Mouse (Mus musculus) ES-Bruce4 (cell line): ENCODE results near the gene Disp1. TPM values are rescaled to one million over a fixed set of nuclear protein-coding genes. Genes with fewer than 3 reads are reported as not detected.

ENCODE experiments used
- H3K27ac ChIP-seq: 2 replicates; pipeline ENCODE4 v1.5.1; 2012; ENCODE audit warnings: low read length, inconsistent platforms; ENCODE audit not compliant: insufficient read depth
- H3K27me3 ChIP-seq: 2 replicates; pipeline ENCODE4 v1.6.1; 2012; ENCODE audit warnings: mild to moderate bottlenecking, low read length, inconsistent platforms; ENCODE audit not compliant: control insufficient read depth, poor library complexity, insufficient read depth, severe bottlenecking
- H3K36me3 ChIP-seq: 2 replicates; pipeline ENCODE4 v1.6.1; 2012; ENCODE audit warnings: inconsistent platforms, mild to moderate bottlenecking, low read length, moderate library complexity; ENCODE audit not compliant: control insufficient read depth, poor library complexity, insufficient read depth, severe bottlenecking
- H3K4me1 ChIP-seq: one replicate; pipeline ENCODE4 v1.8.1; 2011; ENCODE audit warnings: low read length; ENCODE audit not compliant: control insufficient read depth, insufficient read depth
- H3K4me3 ChIP-seq: 2 replicates; pipeline ENCODE4 v1.5.1; 2011; ENCODE audit warnings: low read depth, mild to moderate bottlenecking, low read length
- H3K9ac ChIP-seq: 2 replicates; pipeline ENCODE4 v1.6.1; 2012; ENCODE audit warnings: low read depth, mild to moderate bottlenecking, inconsistent platforms; ENCODE audit not compliant: poor library complexity, severe bottlenecking
- H3K9me3 ChIP-seq: replicated peaks from 2 replicates; pipeline ENCODE4 v1.6.1; 2012; ENCODE audit warnings: mild to moderate bottlenecking, low read length, inconsistent platforms; ENCODE audit not compliant: control insufficient read depth, poor library complexity, insufficient read depth, severe bottlenecking
- CTCF ChIP-seq: IDR thresholded peaks from one replicate; pipeline ENCODE4 v1.8.1; 2011; ENCODE audit warnings: low read depth, low read length
- EP300 ChIP-seq: IDR thresholded peaks from 2 replicates; pipeline ENCODE4 v1.6.1; 2011; ENCODE audit warnings: low read depth, low read length; ENCODE audit not compliant: insufficient read depth
- POLR2A ChIP-seq: IDR thresholded peaks from one replicate; pipeline ENCODE4 v1.8.1; 2011; ENCODE audit warnings: low read length; ENCODE audit not compliant: insufficient read depth
- polyA plus RNA-seq: library from polyadenylated mRNA; stranded (reverse); fragments of >200 nt; gene quantifications from 2 replicates; pipeline ENCODE4 v1.2.4, GENCODE M21; 2011; ENCODE audit warnings: low read depth; ENCODE audit not compliant: missing spikeins, insufficient read depth, insufficient read length

The Disp1 gene
- polyA plus RNA-seq, 1 experiment, result 9.5 TPM

DNA sequence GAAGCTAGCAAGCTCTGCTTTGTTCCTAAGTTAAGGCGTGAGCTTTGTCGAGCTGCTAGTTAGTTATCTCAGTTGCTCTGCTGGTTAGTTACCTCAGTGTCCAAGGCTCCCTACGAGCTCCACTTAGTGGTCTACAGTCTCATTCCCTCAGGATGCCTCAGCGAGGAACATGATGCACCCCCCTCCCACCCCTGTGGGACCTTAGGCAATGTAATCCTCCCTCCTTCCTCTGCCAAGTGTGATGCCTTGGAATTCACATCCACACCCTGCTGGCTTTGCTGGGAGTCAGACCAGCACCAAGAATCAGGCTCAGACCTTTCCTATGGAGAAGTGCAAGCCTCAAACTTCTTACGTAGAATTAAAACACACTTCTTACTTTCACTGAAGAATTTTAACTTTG is 65.7 kb downstream of the Disp1 start:
- no peak for TF ChIP-seq CTCF
- no peak for TF ChIP-seq EP300
- TF ChIP-seq POLR2A, result no peak
- H3K36me3 ChIP-seq, result no peaks in the 10 kb centered on the region
- no peak overlapping the region for H3K4me3 ChIP-seq
- H3K27ac ChIP-seq, result no peak overlapping the region
- H3K4me1 ChIP-seq, result no peaks in the 10 kb centered on the region
- H3K9ac ChIP-seq, result no peak overlapping the region
- H3K9me3 ChIP-seq, result no peaks in the 10 kb centered on the region
- H3K27me3 ChIP-seq, result no peaks in the 10 kb centered on the region

DNA sequence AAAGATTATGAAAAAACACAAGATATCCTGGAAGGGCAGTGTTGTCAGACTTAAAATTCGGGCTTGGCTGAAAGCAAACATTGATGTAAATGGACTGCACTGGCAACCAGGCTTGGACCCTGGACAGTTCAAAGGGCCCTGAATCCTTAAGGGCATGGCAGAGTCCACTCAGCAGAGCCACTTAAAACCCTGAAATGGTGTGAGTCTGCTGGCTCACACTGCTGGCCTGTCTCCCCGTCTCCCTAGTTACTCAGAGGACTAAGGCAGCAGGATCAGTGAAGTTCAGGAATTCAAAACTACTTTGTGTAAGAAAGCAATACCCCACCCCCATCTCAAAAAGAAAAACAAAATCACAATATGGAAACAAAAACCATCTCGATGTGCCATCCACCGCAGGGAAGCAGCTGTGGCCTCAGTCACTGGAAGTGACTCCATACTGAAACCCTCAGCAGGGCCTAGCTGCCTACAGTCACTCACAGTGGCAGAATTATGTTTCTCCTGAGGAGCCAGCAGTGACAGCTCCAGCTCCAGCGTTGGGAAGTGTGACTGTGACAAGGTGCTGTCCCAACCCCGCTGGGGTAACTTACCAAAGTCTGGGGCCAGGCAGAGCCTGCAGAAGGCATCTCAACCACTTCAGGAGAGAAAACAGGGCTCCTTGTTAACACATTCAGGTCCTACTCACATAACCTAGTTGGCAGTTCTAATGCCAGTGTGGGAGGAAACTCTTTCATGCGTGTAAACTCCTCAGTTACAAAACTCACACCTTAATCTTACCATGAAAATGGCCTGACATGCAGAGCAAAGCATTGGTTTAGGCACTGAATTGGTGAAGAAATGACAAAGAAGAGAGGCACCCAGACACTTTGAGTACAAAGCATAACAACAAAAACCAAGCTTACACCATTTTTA is 66.8 kb downstream of the Disp1 start:
- no peaks in the 10 kb centered on the region for H3K9me3 ChIP-seq

DNA sequence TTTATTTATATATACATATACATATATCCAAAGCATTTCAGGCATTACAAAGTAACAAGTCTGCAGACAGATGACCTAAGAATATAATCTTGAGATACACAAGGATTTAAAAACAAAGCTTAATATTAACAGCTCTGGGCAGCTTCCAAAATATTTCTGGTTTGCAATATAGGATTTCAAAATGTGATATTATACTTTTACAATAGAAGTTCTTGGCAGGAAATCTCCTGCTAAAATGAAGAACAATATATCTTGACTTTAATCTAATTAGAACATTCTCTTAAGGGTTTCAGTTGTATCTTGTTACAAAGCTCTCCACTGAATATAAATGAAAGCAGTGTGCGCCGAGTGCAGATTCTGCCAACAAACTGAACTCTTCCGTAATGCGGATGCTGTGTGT is 68.0 kb downstream of the Disp1 start:
- H3K27ac ChIP-seq, result no peak overlapping the region
- TF ChIP-seq POLR2A, result no peak
- no peak for TF ChIP-seq CTCF
- TF ChIP-seq EP300, result no peak
- H3K4me1 ChIP-seq, result no peaks in the 10 kb centered on the region
- H3K9ac ChIP-seq, result no peak overlapping the region
- no peak overlapping the region for H3K4me3 ChIP-seq
- H3K27me3 ChIP-seq, result no peaks in the 10 kb centered on the region
- H3K36me3 ChIP-seq, result no peaks in the 10 kb centered on the region
- no peaks in the 10 kb centered on the region for H3K9me3 ChIP-seq

More for the DNA sequence above, 66.8 kb downstream of the Disp1 start:
- Histone ChIP-seq H3K4me3 (no peak overlapping the region), H3K36me3 (no peaks in the 10 kb centered on the region), H3K9ac (no peak overlapping the region), H3K27me3 (no peaks in the 10 kb centered on the region), H3K4me1 (no peaks in the 10 kb centered on the region), H3K27ac (no peak overlapping the region)
- TF ChIP-seq CTCF (no peak), POLR2A (no peak), EP300 (no peak)

DNA sequence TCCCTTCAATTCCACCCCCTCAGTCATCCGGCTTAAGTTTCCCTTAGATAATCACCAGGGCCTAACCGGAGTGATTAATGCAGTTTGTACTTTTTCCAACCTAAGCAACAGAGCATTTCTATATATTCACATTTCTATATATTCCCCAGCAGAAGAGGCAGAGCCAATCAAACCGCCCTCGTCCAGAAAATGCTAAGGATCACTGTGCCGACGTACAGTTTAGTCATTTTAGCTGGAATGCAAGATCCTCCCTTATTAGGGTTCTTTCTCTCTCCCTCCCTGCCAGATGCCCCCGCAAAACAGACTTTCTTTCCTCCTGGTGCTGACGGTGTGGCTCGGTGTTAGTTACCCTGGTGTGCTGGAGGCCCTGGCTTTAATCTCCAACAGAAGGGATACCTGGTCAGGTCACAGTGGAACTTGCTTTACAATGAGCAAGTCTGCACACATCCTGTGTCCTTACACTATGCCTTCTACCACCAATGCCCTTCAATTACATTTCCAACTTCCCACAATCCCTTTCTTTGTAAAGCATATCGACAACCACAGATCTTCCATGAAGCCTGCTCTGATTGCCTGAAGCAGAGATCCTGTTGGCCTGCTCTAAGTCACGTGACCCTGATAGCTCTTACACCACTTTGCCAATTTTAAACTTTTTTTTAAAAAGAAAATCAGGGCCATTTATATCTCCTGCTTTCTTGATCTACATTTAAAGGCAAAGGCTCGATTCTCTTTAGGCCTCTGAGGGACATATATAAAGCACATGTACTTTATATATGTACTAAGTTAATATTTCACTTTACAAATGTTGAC is 69.6 kb downstream of the Disp1 start:
- no peaks in the 10 kb centered on the region for H3K4me1 ChIP-seq
- H3K9ac ChIP-seq, result no peak overlapping the region
- no peak overlapping the region for H3K4me3 ChIP-seq
- H3K36me3 ChIP-seq, result no peaks in the 10 kb centered on the region
- no peak overlapping the region for H3K27ac ChIP-seq
- TF ChIP-seq CTCF, result no peak
- TF ChIP-seq POLR2A, result no peak
- TF ChIP-seq EP300, result no peak
- no peaks in the 10 kb centered on the region for H3K9me3 ChIP-seq
- no peaks in the 10 kb centered on the region for H3K27me3 ChIP-seq

DNA sequence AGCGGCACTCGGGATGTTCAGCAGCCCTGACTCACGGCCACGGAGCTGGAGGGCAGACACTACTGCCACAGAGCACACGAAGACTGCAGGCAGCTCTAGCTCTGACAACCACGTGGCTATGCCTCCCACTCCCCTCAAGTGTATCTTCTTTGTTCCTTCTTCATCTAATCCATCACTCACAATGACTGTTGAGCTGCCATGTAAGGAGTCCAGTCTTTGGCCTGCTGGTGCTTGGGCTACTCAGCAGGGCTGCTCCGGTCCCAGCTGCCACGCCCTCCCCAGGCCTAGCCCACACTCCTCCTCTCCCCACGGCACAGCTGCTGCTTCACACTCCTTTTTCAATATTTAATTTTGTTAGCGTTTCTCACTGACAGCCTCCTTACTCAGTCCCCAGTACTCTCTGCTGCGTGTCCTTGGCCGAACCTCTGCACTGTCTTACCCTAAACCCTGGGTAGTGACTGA is 70.9 kb downstream of the Disp1 start:
- TF ChIP-seq POLR2A (no peak), CTCF (no peak), EP300 (no peak)
- no peaks in the 10 kb centered on the region for H3K27me3 ChIP-seq
- H3K9ac ChIP-seq, result no peak overlapping the region
- no peak overlapping the region for H3K4me3 ChIP-seq
- no peaks in the 10 kb centered on the region for H3K4me1 ChIP-seq
- H3K27ac ChIP-seq, result no peak overlapping the region
- no peaks in the 10 kb centered on the region for H3K9me3 ChIP-seq
- no peaks in the 10 kb centered on the region for H3K36me3 ChIP-seq
